Comparison of ENCODE assay signal across 13 mouse cellular contexts in genomic region chr14:79296836-79297235, GRCm38 (mm10). TPM values are rescaled to one million over a fixed set of nuclear protein-coding genes. Genes with fewer than 3 reads are reported as not detected.
A peak's percentile ranks its signal among the peaks of the same experiment; 100 is the strongest.
DNase-seq lines count a peak whose midpoint lies in the region; ATAC-seq and TF ChIP-seq lines count a peak whose summit lies in the region.
"Had no signal": no experiment of that assay in that cellular context is flagged by ENCODE, and none has a peak within 500 bp of the region (broad histone marks: within the 10 kb centered on the region; RNA-seq: fewer than 3 reads in every experiment).

No protein-coding gene starts in this region.

- no peaks in the 10 kb centered on the region; the same call in 1 of the 2 replicates for H3K36me3 ChIP-seq in kidney, adult 2 months (ENCODE audit: control insufficient read depth, insufficient read depth, low read length)
- no peaks in the 10 kb centered on the region for H3K36me3 ChIP-seq in forebrain, embryonic 15.5 days
- peaks cover 16% of the 10 kb centered on the region for H3K36me3 ChIP-seq in liver, embryonic 16.5 days (ENCODE audit: control insufficient read depth, insufficient read depth)

- no peak for TF ChIP-seq CTCF in kidney, adult 2 months (conservative IDR thresholded peaks at IDR 0.05; ENCODE audit: insufficient read depth, insufficient read length, low read depth, low read length)

- no peak overlapping the region for H3K27ac ChIP-seq in kidney, adult 2 months (ENCODE audit: insufficient read depth, low read depth, low read length)
- H3K27ac ChIP-seq in forebrain, embryonic 15.5 days (replicated peaks), result no peak overlapping the region
- H3K27ac ChIP-seq in liver, embryonic 16.5 days (ENCODE audit: low read length), result peak overlapping the region; percentile 94

- ATAC-seq in forebrain, embryonic 15.5 days (replicated peaks), result no peak
- ATAC-seq in liver, embryonic 16.5 days (ENCODE audit: low read depth), result no peak

- no peak for DNase-seq in kidney, adult 2 months
- DNase-seq in kidney, adult 11 months, result no peak
- peak; percentile 58 for DNase-seq in retina, postnatal 1 day
- DNase-seq in retina, embryonic 14.5 days (ENCODE audit: low spot score), result no peak
- DNase-seq in right cerebral cortex, postnatal 14 days, result no peak
- DNase-seq in gastrocnemius, postnatal 10 days, result no peak
- DNase-seq: cerebellum, postnatal 25 days; right cerebral cortex, postnatal 25 days had no signal

- H3K27me3 ChIP-seq in kidney, adult 2 months (replicated peaks; ENCODE audit: control insufficient read depth, insufficient read depth, low read length), result no peaks in the 10 kb centered on the region
- H3K27me3 ChIP-seq in forebrain, embryonic 15.5 days, result no peaks in the 10 kb centered on the region
- no peaks in the 10 kb centered on the region for H3K27me3 ChIP-seq in liver, embryonic 16.5 days (ENCODE audit: control insufficient read depth, insufficient read depth, low read depth, low read length)

- H3K4me2 ChIP-seq in forebrain, embryonic 15.5 days (replicated peaks), result peak overlapping the region; percentile 21; the same call in 1 of the 2 replicates
- H3K4me2 ChIP-seq in liver, embryonic 16.5 days (ENCODE audit: low read depth, low read length), result peak overlapping the region; percentile 85

- no peaks in the 10 kb centered on the region for H3K4me1 ChIP-seq in kidney, adult 2 months (ENCODE audit: control insufficient read depth, insufficient read depth, low read length)
- peaks cover 40% of the 10 kb centered on the region for H3K4me1 ChIP-seq in forebrain, embryonic 15.5 days
- peaks cover 53% of the 10 kb centered on the region for H3K4me1 ChIP-seq in liver, embryonic 16.5 days (ENCODE audit: control insufficient read depth, low read depth, low read length)

- TF ChIP-seq POLR2A in kidney, adult 2 months (IDR thresholded peaks at IDR 0.05; ENCODE audit: low read depth, low read length), result no peak

- H3K4me3 ChIP-seq in kidney, adult 2 months (ENCODE audit: insufficient read depth, low read depth, low read length), result 0 out of 2 replicates have a peak overlapping the region, but pooled peaks have one; percentile 7
- peak overlapping the region; percentile 3; the same call in 1 of the 2 replicates for H3K4me3 ChIP-seq in forebrain, embryonic 15.5 days
- H3K4me3 ChIP-seq in liver, embryonic 16.5 days (ENCODE audit: low read depth, low read length), result peak overlapping the region; percentile 65

- WGBS in kidney, adult 2 months, result 67% methylated on average over 5 of the region's 5 CpGs
- 22% methylated on average over 5 of the region's 5 CpGs for WGBS in forebrain, embryonic 15.5 days
- 9% methylated on average over 5 of the region's 5 CpGs for WGBS in liver, embryonic 16.5 days (ENCODE audit: insufficient replicate concordance)

- H3K9me3 ChIP-seq in forebrain, embryonic 15.5 days, result no peaks in the 10 kb centered on the region
- no peaks in the 10 kb centered on the region for H3K9me3 ChIP-seq in liver, embryonic 16.5 days (replicated peaks; ENCODE audit: control insufficient read depth, low read length)

- H3K9ac ChIP-seq in forebrain, embryonic 15.5 days (replicated peaks), result no peak overlapping the region
- peak overlapping the region; percentile 62 for H3K9ac ChIP-seq in liver, embryonic 16.5 days (ENCODE audit: low read depth, low read length)

RNA-seq across cellular contexts. Expression of gene Rgcc, which starts 4.6 kb away (rescaled TPM):
- 91.9 and 108 TPM in 2 replicates for polyA plus RNA-seq in kidney, adult 2 months (2012; rRNA removed)
- polyA plus RNA-seq in forebrain, embryonic 15.5 days (2015; fragmentation: Nextera tagmentation; extraction: Ambion mirVana), result 67.3 and 68.3 TPM in 2 replicates
- 237 and 262 TPM in 2 replicates for polyA plus RNA-seq in liver, embryonic 16.5 days (2015; fragmentation: Nextera tagmentation; extraction: Ambion mirVana)
- 10 to 100 TPM; 23.7 to 27.0 TPM for total RNA-seq in gastrocnemius, postnatal 10 days (2021)

RNA-seq across cellular contexts. Expression of gene Zfp957, which starts 49.7 kb away (rescaled TPM):
- polyA plus RNA-seq in kidney, adult 2 months (2012; rRNA removed), result not detected in 2 replicates
- polyA plus RNA-seq in forebrain, embryonic 15.5 days (2015; fragmentation: Nextera tagmentation; extraction: Ambion mirVana), result not detected in 2 replicates
- not detected in 2 replicates for polyA plus RNA-seq in liver, embryonic 16.5 days (2015; fragmentation: Nextera tagmentation; extraction: Ambion mirVana)
- not detected for total RNA-seq in gastrocnemius, postnatal 10 days (2021)
- total RNA-seq: megakaryocyte progenitor cell, adult 5-6 weeks had no signal
- polyA plus RNA-seq: gonadal fat pad, adult 2 months; neural tube, embryonic 14.5 days had no signal

Comparison
In these comparisons a context has a peak if more than half of its experiments do, and no peak if none do; other contexts are left out.
1. H3K4me3 ChIP-seq: peak in every context shown above with its lines; median percentile 65 in liver, embryonic 16.5 days; 7 in kidney, adult 2 months; 3 in forebrain, embryonic 15.5 days.